Mouse (Mus musculus): ENCODE data around the gene Oas1e. TPM values are rescaled to one million over a fixed set of nuclear protein-coding genes. Genes with fewer than 3 reads are reported as not detected.
"Not testable (repeated sequence)": the region's sequence is repeated elsewhere in the genome, so short reads cannot be mapped to it uniquely, and the experiment has no call there.

The Oas1e gene
- polyA plus RNA-seq (2012; ENCODE audit: insufficient read depth, insufficient read length, missing spikeins) = not detected in 2 replicates

GRCm38 (mm10) chr5:120795480-120796034 is at the start of gene Oas1e:
TSS of gene Oas1e (minus strand) at chr5:120795530.
- not testable (repeated sequence) for H3K4me1 ChIP-seq (ENCODE audit: control insufficient read depth, insufficient read depth, insufficient read length, low read length); H3K27ac ChIP-seq (replicated peaks; ENCODE audit: low read depth, low read length); H3K4me3 ChIP-seq (ENCODE audit: insufficient read depth, low read depth, low read length)

GRCm38 (mm10) chr5:120844713-120845112 is 49.4 kb upstream of the Oas1e start:
- Histone ChIP-seq H3K4me3 (ENCODE audit: insufficient read depth, low read depth, low read length) (no peak overlapping the region), H3K4me1 (ENCODE audit: control insufficient read depth, insufficient read depth, insufficient read length, low read length) (no peaks in the 10 kb centered on the region), H3K27ac (replicated peaks; ENCODE audit: low read depth, low read length) (no peak overlapping the region)

GRCm38 (mm10) chr5:120836731-120837585 is 41.6 kb upstream of the Oas1e start:
- Histone ChIP-seq H3K4me1 (ENCODE audit: control insufficient read depth, insufficient read depth, insufficient read length, low read length) (no peaks in the 10 kb centered on the region), H3K27ac (replicated peaks; ENCODE audit: low read depth, low read length) (no peak overlapping the region), H3K4me3 (ENCODE audit: insufficient read depth, low read depth, low read length) (no peak overlapping the region)

GRCm38 (mm10) chr5:120833335-120834280 is 38.3 kb upstream of the Oas1e start:
- no peaks in the 10 kb centered on the region for H3K4me1 ChIP-seq (ENCODE audit: control insufficient read depth, insufficient read depth, insufficient read length, low read length)
- H3K4me3 ChIP-seq (ENCODE audit: insufficient read depth, low read depth, low read length) = no peak overlapping the region

GRCm38 (mm10) chr5:120831031-120831430 is 35.7 kb upstream of the Oas1e start:
- H3K4me1 ChIP-seq (ENCODE audit: control insufficient read depth, insufficient read depth, insufficient read length, low read length) = no peaks in the 10 kb centered on the region
- H3K27ac ChIP-seq (replicated peaks; ENCODE audit: low read depth, low read length) = no peak overlapping the region
- no peak overlapping the region for H3K4me3 ChIP-seq (ENCODE audit: insufficient read depth, low read depth, low read length)

More at GRCm38 (mm10) chr5:120833335-120834280, 38.3 kb upstream of the Oas1e start:
- no peak overlapping the region for H3K27ac ChIP-seq (replicated peaks; ENCODE audit: low read depth, low read length)

DNA sequence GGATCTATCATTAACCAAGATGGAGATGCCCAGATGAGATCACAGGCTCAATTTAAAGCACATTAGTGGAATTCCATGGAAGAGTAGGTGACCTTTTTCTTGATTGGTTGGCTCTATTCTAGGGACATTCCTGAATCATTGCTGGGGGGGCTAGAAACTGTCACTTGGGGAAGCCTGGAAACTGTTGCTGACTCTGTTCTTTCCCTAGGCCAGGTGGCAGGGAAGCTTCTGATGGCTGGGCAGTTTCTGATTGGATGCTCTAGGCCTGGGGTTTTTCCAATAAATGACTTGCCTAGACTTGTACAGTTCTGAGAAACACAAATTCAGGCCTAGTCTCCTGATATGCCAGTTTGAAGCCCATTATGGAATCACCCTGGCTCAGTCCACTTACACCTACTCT is 23.7 kb upstream of the Oas1e start:
- H3K4me1 ChIP-seq (ENCODE audit: control insufficient read depth, insufficient read depth, insufficient read length, low read length) = no peaks in the 10 kb centered on the region
- H3K27ac ChIP-seq (replicated peaks; ENCODE audit: low read depth, low read length) = no peak overlapping the region
- H3K4me3 ChIP-seq (ENCODE audit: insufficient read depth, low read depth, low read length) = no peak overlapping the region

- Histone ChIP-seq H3K4me1 (ENCODE audit: control insufficient read depth, insufficient read depth, insufficient read length, low read length) (0 out of 2 replicates have a peak, but pooled peaks cover 7% of the 10 kb centered on the region), H3K27ac (replicated peaks; ENCODE audit: low read depth, low read length) (no peak overlapping the region), H3K4me3 (ENCODE audit: insufficient read depth, low read depth, low read length) (no peak overlapping the region)
These were observed 20.6 kb upstream of the Oas1e start for GRCm38 (mm10) chr5:120815949-120816348.

- Histone ChIP-seq H3K4me3 (ENCODE audit: insufficient read depth, low read depth, low read length) (peak overlapping the region; percentile 78), H3K27ac (replicated peaks; ENCODE audit: low read depth, low read length) (peak overlapping the region; percentile 45), H3K4me1 (ENCODE audit: control insufficient read depth, insufficient read depth, insufficient read length, low read length) (0 out of 2 replicates have a peak, but pooled peaks cover 7% of the 10 kb centered on the region)
These were observed 17.7 kb upstream of the Oas1e start for GRCm38 (mm10) chr5:120813023-120813422.

DNA sequence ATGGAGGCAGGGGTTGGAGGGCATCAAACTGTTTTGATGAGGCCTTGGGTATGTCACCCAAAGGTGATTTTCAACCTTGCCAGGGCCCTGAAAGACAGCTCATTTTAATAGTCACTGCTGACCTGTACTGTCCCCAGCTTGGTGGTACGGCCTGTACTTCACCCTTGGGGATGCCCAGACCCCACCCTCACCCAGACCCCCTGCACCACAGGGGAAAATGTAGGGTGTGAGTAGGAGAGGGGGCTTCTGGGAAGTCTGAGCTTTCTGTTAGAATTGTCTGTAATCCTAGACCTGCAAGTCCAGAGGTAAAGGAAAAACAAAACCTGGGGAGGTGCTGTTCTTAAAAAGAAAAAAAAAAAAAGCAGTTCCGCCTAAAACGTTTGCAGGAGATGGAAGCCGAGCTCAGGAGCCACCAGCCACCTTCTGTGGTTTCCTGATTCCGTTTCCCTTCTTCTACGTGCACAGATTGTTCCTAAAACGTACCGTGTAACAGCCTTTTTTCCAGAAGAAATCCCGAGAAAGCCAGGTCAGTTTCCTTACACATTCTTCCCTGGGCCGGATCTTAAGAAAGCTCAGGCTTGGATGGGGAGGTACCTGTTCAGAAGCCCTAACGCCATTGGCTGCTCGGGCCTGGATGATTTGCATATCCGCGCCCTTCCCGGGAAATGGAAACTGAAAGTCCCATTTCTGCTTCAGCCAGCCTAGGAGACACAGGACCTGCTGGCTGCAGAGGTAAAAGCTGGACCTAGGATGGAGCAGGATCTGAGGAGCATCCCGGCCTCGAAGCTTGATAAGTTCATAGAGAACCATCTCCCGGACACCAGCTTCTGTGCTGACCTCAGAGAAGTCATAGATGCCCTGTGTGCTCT is 16.9 kb upstream of the Oas1e start, which contains the start of gene Oas1c:
Gene Oas1c (minus strand): TSS at position 564 of the 869 bp plus-strand sequence.
- Histone ChIP-seq H3K4me3 (ENCODE audit: insufficient read depth, low read depth, low read length) (peak within 1 kb of the TSS; percentile 78), H3K27ac (replicated peaks; ENCODE audit: low read depth, low read length) (peak within 1 kb of the TSS; percentile 74), H3K4me1 (ENCODE audit: control insufficient read depth, insufficient read depth, insufficient read length, low read length) (0 out of 2 replicates have a peak, but pooled peaks cover 7% of the 10 kb centered on the region)

GRCm38 (mm10) chr5:120809171-120809570 is 13.8 kb upstream of the Oas1e start:
- Histone ChIP-seq H3K4me1 (ENCODE audit: control insufficient read depth, insufficient read depth, insufficient read length, low read length) (0 out of 2 replicates have a peak, but pooled peaks cover 7% of the 10 kb centered on the region), H3K27ac (replicated peaks; ENCODE audit: low read depth, low read length) (no peak overlapping the region), H3K4me3 (ENCODE audit: insufficient read depth, low read depth, low read length) (no peak overlapping the region)

DNA sequence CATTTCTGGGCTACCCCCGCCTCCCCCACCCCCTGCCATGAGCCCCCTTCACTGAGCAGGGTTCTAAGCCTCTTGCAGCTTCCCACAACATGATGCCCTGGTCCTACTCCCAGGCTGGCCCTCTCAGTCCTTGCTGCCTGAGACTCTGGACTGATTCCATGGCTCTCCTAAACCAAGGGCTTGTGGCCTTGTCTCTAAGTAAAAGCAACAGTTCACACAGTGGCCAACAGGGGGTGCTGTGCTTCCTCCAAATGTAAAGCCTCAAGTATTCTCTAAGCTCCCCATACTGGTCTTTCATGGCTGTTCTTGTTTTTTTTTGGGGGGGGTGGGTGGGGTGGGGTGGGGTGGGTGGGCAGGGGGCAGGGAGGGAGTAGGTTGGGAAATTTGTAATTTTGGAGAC is 11.1 kb upstream of the Oas1e start:
- Histone ChIP-seq H3K27ac (replicated peaks; ENCODE audit: low read depth, low read length) (no peak overlapping the region), H3K4me3 (ENCODE audit: insufficient read depth, low read depth, low read length) (no peak overlapping the region), H3K4me1 (ENCODE audit: control insufficient read depth, insufficient read depth, insufficient read length, low read length) (no peaks in the 10 kb centered on the region)

GRCm38 (mm10) chr5:120803596-120803995 is 8.3 kb upstream of the Oas1e start:
- no peak overlapping the region for H3K27ac ChIP-seq (replicated peaks; ENCODE audit: low read depth, low read length)
- H3K4me3 ChIP-seq (ENCODE audit: insufficient read depth, low read depth, low read length) = no peak overlapping the region
- H3K4me1 ChIP-seq (ENCODE audit: control insufficient read depth, insufficient read depth, insufficient read length, low read length) = no peaks in the 10 kb centered on the region

GRCm38 (mm10) chr5:120798943-120799342 is 3.6 kb upstream of the Oas1e start:
- not testable (repeated sequence) for H3K27ac ChIP-seq (replicated peaks; ENCODE audit: low read depth, low read length); H3K4me3 ChIP-seq (ENCODE audit: insufficient read depth, low read depth, low read length); H3K4me1 ChIP-seq (ENCODE audit: control insufficient read depth, insufficient read depth, insufficient read length, low read length)

DNA sequence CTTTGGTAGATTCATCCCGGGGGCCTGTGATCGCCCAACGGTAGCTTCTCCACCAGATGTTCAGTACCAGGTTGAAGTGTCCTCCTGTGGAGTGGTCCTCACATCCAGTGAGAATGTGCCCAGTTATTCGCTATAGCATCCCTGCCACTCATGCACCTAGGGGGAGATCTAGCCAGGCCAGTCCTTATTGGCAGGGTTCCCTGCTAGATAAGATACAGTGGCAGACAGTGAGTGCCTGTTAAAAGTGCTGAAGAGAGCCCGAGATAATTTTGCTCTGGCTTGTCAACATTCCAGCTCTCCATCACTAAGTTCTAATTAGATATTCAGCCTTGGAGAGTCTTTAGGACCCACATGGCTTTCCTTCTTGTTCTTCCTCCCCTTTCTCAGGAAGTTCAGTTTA is 2.8 kb upstream of the Oas1e start:
- not testable (repeated sequence) for H3K4me1 ChIP-seq (ENCODE audit: control insufficient read depth, insufficient read depth, insufficient read length, low read length); H3K4me3 ChIP-seq (ENCODE audit: insufficient read depth, low read depth, low read length); H3K27ac ChIP-seq (replicated peaks; ENCODE audit: low read depth, low read length)
